Mouse (Mus musculus) MEL (cell line): ENCODE results near the gene Rftn2. TPM values are rescaled to one million over a fixed set of nuclear protein-coding genes. Genes with fewer than 3 reads are reported as not detected.

Source experiments
- DNase-seq: peaks from one replicate; pipeline ENCODE4 v3.0.0; 2011; ENCODE audit warnings: low read depth, low spot score
- H3K27ac ChIP-seq: 2 replicates; pipeline ENCODE4 v1.5.1; 2012; ENCODE audit warnings: low read depth, mild to moderate bottlenecking, control low read depth, low read length, moderate library complexity; ENCODE audit not compliant: control insufficient read depth
- H3K27me3 ChIP-seq, 2 experiments: fragments of 150-350 bp in 1 of 2; sonication (generic) in 1 of 2; 2 replicates each; pipeline ENCODE4 v1.6.1; 2012; ENCODE audit warnings: low read length in 2 of 2, mild to moderate bottlenecking in 2 of 2, improper control_type of control experiment in 1 of 2, moderate library complexity in 1 of 2; ENCODE audit not compliant: insufficient read depth in 2 of 2, control insufficient read depth in 1 of 2
- H3K36me3 ChIP-seq, 2 experiments: 2 replicates each; pipeline ENCODE4 v1.6.1; 2012 to 2014; ENCODE audit warnings: low read length in 2 of 2, improper control_type of control experiment in 1 of 2, inconsistent platforms in 1 of 2, mild to moderate bottlenecking in 1 of 2; ENCODE audit not compliant: insufficient read depth in 2 of 2, control insufficient read depth in 1 of 2
- H3K4me1 ChIP-seq, 2 experiments: fragments of 150-350 bp in 1 of 2; sonication (generic) in 1 of 2; 2 replicates each; pipeline ENCODE4 v1.6.1; 2012; ENCODE audit warnings: low read length in 2 of 2, improper control_type of control experiment in 1 of 2, mild to moderate bottlenecking in 1 of 2; ENCODE audit not compliant: insufficient read depth in 2 of 2, control insufficient read depth in 1 of 2
- H3K4me3 ChIP-seq, 2 experiments: fragments of 150-350 bp in 1 of 2; sonication (generic) in 1 of 2; 2 replicates each; pipeline ENCODE4 v1.5.1; 2012; ENCODE audit warnings: low read depth in 2 of 2, low read length in 2 of 2, mild to moderate bottlenecking in 2 of 2, moderate library complexity in 2 of 2, control low read depth in 1 of 2, improper control_type of control experiment in 1 of 2; ENCODE audit not compliant: control insufficient read depth in 1 of 2, insufficient read depth in 1 of 2
- H3K79me2 ChIP-seq: 2 replicates; pipeline ENCODE4 v1.6.1; 2012; ENCODE audit warnings: mild to moderate bottlenecking, low read length, moderate library complexity; ENCODE audit not compliant: control insufficient read depth, poor library complexity, insufficient read depth
- H3K9ac ChIP-seq: 2 replicates; pipeline ENCODE4 v1.6.1; 2012; ENCODE audit warnings: low read depth, mild to moderate bottlenecking, control low read depth, low read length, moderate library complexity; ENCODE audit not compliant: control insufficient read depth, poor library complexity, severe bottlenecking
- H3K9me3 ChIP-seq: fragments of 150-350 bp; sonication (generic); replicated peaks from 2 replicates; pipeline ENCODE4 v1.6.1; 2012; ENCODE audit warnings: mild to moderate bottlenecking, low read length, improper control_type of control experiment, moderate library complexity; ENCODE audit not compliant: insufficient read depth
- BHLHE40 ChIP-seq: IDR thresholded peaks from 2 replicates; pipeline ENCODE4 v1.6.1; 2012; ENCODE audit warnings: low read depth, mild to moderate bottlenecking, inconsistent platforms, low read length, improper control_type of control experiment, borderline replicate concordance
- CTCF ChIP-seq, 3 experiments: IDR thresholded peaks in 2 of 3; conservative IDR thresholded peaks in 1 of 3; 2 replicates each; pipeline ENCODE4 v1.5.1; 2011 to 2012; ENCODE audit warnings: low read length in 3 of 3, low read depth in 2 of 3, mild to moderate bottlenecking in 2 of 3, improper control_type of control experiment in 1 of 3, inconsistent platforms in 1 of 3, mixed read lengths in 1 of 3, moderate library complexity in 1 of 3; ENCODE audit not compliant: control insufficient read depth in 1 of 3, insufficient read depth in 1 of 3, poor library complexity in 1 of 3, severe bottlenecking in 1 of 3
- E2F4 ChIP-seq: IDR thresholded peaks from 2 replicates; pipeline ENCODE4 v1.6.1; 2011; ENCODE audit warnings: low read depth, low read length, improper control_type of control experiment, borderline replicate concordance
- EP300 ChIP-seq, 2 experiments: IDR thresholded peaks; 2 replicates each; pipeline ENCODE4 v1.6.1; 2011; ENCODE audit warnings: improper control_type of control experiment in 2 of 2, low read length in 2 of 2, low read depth in 1 of 2, mild to moderate bottlenecking in 1 of 2
- ETS1 ChIP-seq: IDR thresholded peaks from 2 replicates; pipeline ENCODE4 v1.6.1; 2012; ENCODE audit warnings: low read depth, mild to moderate bottlenecking, inconsistent platforms, low read length, improper control_type of control experiment, moderate library complexity
- GATA1 ChIP-seq: IDR thresholded peaks from 2 replicates; pipeline ENCODE4 v1.6.1; 2011; ENCODE audit warnings: low read depth, low read length, improper control_type of control experiment
- HCFC1 ChIP-seq: IDR thresholded peaks from 2 replicates; pipeline ENCODE4 v1.6.1; 2012; ENCODE audit warnings: low read depth, mild to moderate bottlenecking, inconsistent platforms, low read length, improper control_type of control experiment, moderate library complexity
- KAT2A ChIP-seq: conservative IDR thresholded peaks from 2 replicates; pipeline ENCODE4 v1.6.1; 2012; ENCODE audit warnings: low read depth, low read length, improper control_type of control experiment, inconsistent platforms
- MAFK ChIP-seq: IDR thresholded peaks from 2 replicates; pipeline ENCODE4 v1.6.1; 2011; ENCODE audit warnings: low read depth, mild to moderate bottlenecking, low read length, improper control_type of control experiment, borderline replicate concordance
- MAZ ChIP-seq: IDR thresholded peaks from 2 replicates; pipeline ENCODE4 v1.6.1; 2012; ENCODE audit warnings: low read depth, mild to moderate bottlenecking, inconsistent platforms, low read length, improper control_type of control experiment
- MYC ChIP-seq: IDR thresholded peaks from 2 replicates; pipeline ENCODE4 v1.6.1; 2011; ENCODE audit warnings: low read depth, mild to moderate bottlenecking, low read length, improper control_type of control experiment, moderate library complexity
- POLR2A ChIP-seq, 2 experiments: IDR thresholded peaks; 2 replicates each; pipeline ENCODE4 v1.6.1; 2011 to 2012; ENCODE audit warnings: low read length in 2 of 2, mild to moderate bottlenecking in 2 of 2, control low read depth in 1 of 2, improper control_type of control experiment in 1 of 2, low read depth in 1 of 2, moderate library complexity in 1 of 2; ENCODE audit not compliant: control insufficient read depth in 1 of 2, insufficient read depth in 1 of 2, poor library complexity in 1 of 2
- RAD21 ChIP-seq: IDR thresholded peaks from 2 replicates; pipeline ENCODE4 v1.6.1; 2011; ENCODE audit warnings: mild to moderate bottlenecking, low read depth, low read length, improper control_type of control experiment
- SIN3A ChIP-seq: IDR thresholded peaks from 2 replicates; pipeline ENCODE4 v1.6.1; 2012; ENCODE audit warnings: low read length, improper control_type of control experiment, inconsistent platforms
- SMC3 ChIP-seq: IDR thresholded peaks from 2 replicates; pipeline ENCODE4 v1.6.1; 2011; ENCODE audit warnings: low read depth, low read length, improper control_type of control experiment
- TBP ChIP-seq: IDR thresholded peaks from 2 replicates; pipeline ENCODE4 v1.8.0; 2011; ENCODE audit warnings: low read depth, low read length, improper control_type of control experiment
- TCF12 ChIP-seq: IDR thresholded peaks from 2 replicates; pipeline ENCODE4 v1.6.1; 2014; ENCODE audit warnings: low read depth, mild to moderate bottlenecking, inconsistent platforms, low read length, improper control_type of control experiment, moderate library complexity
- ZC3H11A ChIP-seq: IDR thresholded peaks from 2 replicates; pipeline ENCODE4 v1.6.1; 2012; ENCODE audit warnings: low read depth, mild to moderate bottlenecking, inconsistent platforms, low read length, improper control_type of control experiment
- ZNF384 ChIP-seq: IDR thresholded peaks from 2 replicates; pipeline ENCODE4 v1.6.1; 2012; ENCODE audit warnings: low read depth, mild to moderate bottlenecking, inconsistent platforms, low read length, improper control_type of control experiment
- polyA plus RNA-seq, 2 experiments: library from polyadenylated mRNA; stranded (reverse) in 1 of 2; unstranded in 1 of 2; fragments of >175 nt in 1 of 2; fragments of >200 nt in 1 of 2; gene quantifications; 2 replicates each; pipeline versions ENCODE4 v1.2.1 to v1.2.4; 2012; ENCODE audit warnings: low replicate concordance in 2 of 2, low read depth in 1 of 2; ENCODE audit not compliant: insufficient read length in 2 of 2, insufficient read depth in 1 of 2, missing spikeins in 1 of 2
- total RNA-seq: library from RNA; depleted of rRNA; stranded (reverse); fragments of 300-350 nt; gene quantifications from 2 replicates; pipeline ENCODE4 v1.2.3, GENCODE M21; 2012

Rftn2 gene
- total and polyA plus RNA-seq, 3 experiments = 0.01 TPM; not detected in 2

- DNase-seq = peak; percentile 35
- H3K36me3 ChIP-seq = peaks cover 0 to 15% of the 10 kb centered on the region in 2 experiments; a peak in 3 of 4 replicates
- peak overlapping the region; percentile 18; the same call in 1 of the 2 replicates for H3K9ac ChIP-seq
- peaks cover 20% of the 10 kb centered on the region for H3K79me2 ChIP-seq
- no peaks in the 10 kb centered on the region for H3K27me3 ChIP-seq
- H3K4me1 ChIP-seq = peaks cover 8 to 27% of the 10 kb centered on the region in 2 experiments
- no peak overlapping the region for H3K27ac ChIP-seq
- H3K9me3 ChIP-seq = no peaks in the 10 kb centered on the region
- TF ChIP-seq MYC (no peak), SIN3A (0 out of 2 replicates have a peak, but pooled peaks have one; percentile 34), ZNF384 (peak; percentile 74), ETS1 (0 out of 2 replicates have a peak, but pooled peaks have one; percentile 7), BHLHE40 (no peak), GATA1 (peak; percentile 63; the same call in 1 of the 2 replicates), EP300 (IDR thresholded peaks at IDR 0.05; ENCODE audit: low read depth in 1 of 2, low read length in 2 of 2) (peak; percentile 45 to 61; a peak in 2 of 4 replicates)
- peak overlapping the region in 1 of 2 experiments; percentile 12; a peak in 2 of 4 replicates for H3K4me3 ChIP-seq
These were observed 19.8 kb upstream of the Rftn2 start for GRCm38 (mm10) chr1:55246374-55246773.

DNA sequence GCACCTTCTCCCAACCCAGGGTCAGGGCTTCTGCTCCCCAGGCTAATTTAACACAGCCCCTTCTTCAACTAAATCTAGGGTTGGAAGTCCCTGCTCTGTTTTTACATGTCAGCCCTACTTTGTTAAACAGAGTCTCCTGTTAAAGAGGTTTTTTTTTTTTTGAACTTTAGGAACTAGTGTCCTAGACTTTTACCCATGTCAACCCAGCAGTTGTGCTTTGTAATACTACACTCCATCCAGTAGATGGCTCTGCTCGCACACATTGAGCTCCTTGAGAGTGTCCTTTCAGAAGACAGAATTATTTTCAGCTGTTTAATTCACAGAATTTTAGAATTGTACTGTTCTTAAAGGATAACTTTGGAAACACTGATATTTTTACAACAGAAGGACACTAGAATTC, 12.7 kb upstream of the Rftn2 start:
- DNase-seq = peak; percentile 88
- Histone ChIP-seq H3K9ac (peak overlapping the region; percentile 93), H3K4me1 (peaks cover 12 to 16% of the 10 kb centered on the region in 2 experiments)

More for the DNA sequence above, 12.7 kb upstream of the Rftn2 start:
- no peaks in the 10 kb centered on the region for H3K27me3 ChIP-seq
- no peaks in the 10 kb centered on the region for H3K9me3 ChIP-seq
- TF ChIP-seq ZNF384 (peak; percentile 83), SMC3 (peak; percentile 76), KAT2A (no peak), TCF12 (no peak), SIN3A (peak; percentile 74), MYC (0 out of 2 replicates have a peak, but pooled peaks have one; percentile 35), MAZ (no peak), POLR2A (IDR thresholded peaks at IDR 0.05; ENCODE audit: control insufficient read depth in 1 of 2, insufficient read depth in 1 of 2, low read depth in 1 of 2, low read length in 2 of 2, poor library complexity in 1 of 2) (no peak), RAD21 (peak; percentile 89), MAFK (0 out of 2 replicates have a peak, but pooled peaks have one; percentile 12), E2F4 (no peak), CTCF (IDR thresholded peaks at IDR 0.05 in 2 of 3, conservative IDR thresholded peaks at IDR 0.05 in 1 of 3; ENCODE audit: control insufficient read depth in 1 of 3, insufficient read depth in 1 of 3, low read depth in 2 of 3, low read length in 3 of 3, poor library complexity in 1 of 3, severe bottlenecking in 1 of 3) (peak; percentile 51 to 84 (median 72)), HCFC1 (no peak), TBP (no peak), ETS1 (no peak), ZC3H11A (peak; percentile 71)
- peaks cover 0 to 33% of the 10 kb centered on the region in 2 experiments; a peak in 3 of 4 replicates for H3K36me3 ChIP-seq
- peaks cover 57% of the 10 kb centered on the region for H3K79me2 ChIP-seq
- H3K4me3 ChIP-seq = peak overlapping the region; percentile 84 to 96
- H3K27ac ChIP-seq = no peak overlapping the region
